Mouse (Mus musculus) megakaryocyte, embryonic 14.5 days (primary cell): ENCODE measurements at regions not wholly inside any gene's neighbourhood (a gene's known extent, or its start where the extent isn't known, plus 50 kb on each side); places are given as distances from the start of the nearest gene placed in this dataset.

ENCODE experiments used
- FLI1 ChIP-seq: IDR thresholded peaks from 2 replicates; pipeline ENCODE4 v1.6.1; 2012; ENCODE audit warnings: low read length, inconsistent platforms, mixed read lengths
- GATA1 ChIP-seq: IDR thresholded peaks from 3 replicates; pipeline ENCODE4 v1.6.1; 2012; ENCODE audit warnings: mixed read lengths, low read length, inconsistent platforms, borderline replicate concordance

- TF ChIP-seq GATA1 (no peak), FLI1 (no peak)
Observed at GRCm38 (mm10) chr10:118984580-118984979, 114.6 kb upstream of the Dyrk2 start.
